Mouse (Mus musculus) urinary bladder, postnatal 4 days (tissue): ENCODE data around the gene Per1.

Experiments used
- DNase-seq, 2 experiments: peaks; one replicate each; pipeline ENCODE4 v3.0.0; 2021 to 2022; ENCODE audit warnings: low spot score in 2 of 2

Per1 gene

DNA sequence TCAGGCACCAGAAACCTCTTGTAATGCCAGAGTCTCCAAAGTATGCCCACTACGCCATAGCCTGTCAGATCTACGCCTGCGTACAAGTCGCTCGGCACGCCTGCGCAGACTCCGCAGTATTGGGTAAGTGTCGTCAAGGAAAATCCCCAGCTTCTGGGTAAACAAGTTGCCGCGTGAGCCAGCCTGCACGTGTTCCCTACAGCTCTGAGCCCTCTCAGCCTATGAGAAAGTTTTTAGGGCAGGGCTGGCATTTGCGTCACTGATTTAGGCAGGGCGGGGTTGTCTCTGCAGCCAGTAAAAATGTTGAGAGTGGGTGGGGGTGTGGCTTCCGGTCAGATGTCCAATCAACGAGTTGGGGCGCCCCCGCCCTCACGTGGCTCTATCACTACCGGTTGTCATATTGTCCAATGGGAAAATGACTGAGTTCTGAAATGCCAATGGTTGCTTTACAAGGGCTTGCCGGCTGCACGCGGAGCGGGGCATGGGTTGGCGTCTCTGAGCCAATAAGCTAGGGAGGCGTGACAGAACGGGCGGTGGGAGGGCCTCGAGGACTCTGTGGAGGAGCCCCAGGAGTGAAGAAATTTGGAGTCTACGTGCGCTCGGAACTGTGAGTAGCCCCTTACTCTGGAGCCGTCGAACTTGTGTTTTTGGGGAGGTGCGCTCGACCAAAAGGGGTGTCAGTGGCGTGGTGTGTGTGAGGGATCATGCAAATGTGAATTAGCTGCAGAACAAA lies at the start of gene Per1:
Gene Per1 (plus strand): TSS at position 521 of the 733 bp plus-strand sequence.
- DNase-seq, result peak; percentile 98 to 99

- peak; percentile 68 to 85 for DNase-seq
These were observed 49.3 kb upstream of the Per1 start, which contains the start of gene Aurkb for GRCm38 (mm10) chr11:69045531-69046394. TSS of gene Aurkb (plus strand) at chr11:69045647.

DNA sequence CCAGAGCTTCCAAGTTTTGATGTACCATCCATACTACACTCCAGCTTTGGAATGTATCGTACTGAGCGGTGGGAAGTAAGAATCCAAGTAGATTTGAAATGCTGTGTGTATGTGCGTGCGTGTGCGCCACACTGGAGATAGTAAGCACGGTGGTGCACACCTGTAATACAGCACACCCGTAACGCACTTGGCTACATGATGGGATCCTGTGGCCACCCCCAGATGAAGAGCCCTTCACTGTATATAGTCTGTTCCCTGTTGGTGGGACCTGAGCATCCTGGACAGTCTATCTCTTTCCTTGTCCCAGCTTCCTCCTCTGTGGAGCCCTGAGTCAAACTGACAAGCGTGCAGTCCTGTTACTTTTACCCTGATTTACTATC lies 48.6 kb upstream of the Per1 start:
- DNase-seq, result no peak

- DNase-seq, result no peak
These were observed 47.4 kb upstream of the Per1 start for GRCm38 (mm10) chr11:69047592-69047991.

DNA sequence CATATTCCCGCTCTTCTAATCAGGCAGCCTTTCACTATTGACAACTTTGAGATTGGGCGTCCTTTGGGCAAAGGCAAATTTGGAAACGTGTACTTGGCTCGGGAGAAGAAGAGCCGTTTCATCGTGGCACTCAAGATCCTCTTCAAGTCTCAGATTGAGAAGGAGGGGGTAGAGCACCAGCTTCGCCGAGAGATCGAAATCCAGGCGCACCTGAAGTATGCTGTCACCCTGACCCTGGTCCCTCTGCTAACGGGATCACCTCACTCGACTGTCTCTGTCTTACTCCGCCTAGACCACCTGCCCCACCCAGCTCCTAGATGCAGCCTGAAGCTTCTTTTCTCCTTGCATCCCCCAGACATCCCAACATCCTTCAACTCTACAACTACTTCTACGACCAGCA lies 46.9 kb upstream of the Per1 start:
- DNase-seq, result no peak

DNA sequence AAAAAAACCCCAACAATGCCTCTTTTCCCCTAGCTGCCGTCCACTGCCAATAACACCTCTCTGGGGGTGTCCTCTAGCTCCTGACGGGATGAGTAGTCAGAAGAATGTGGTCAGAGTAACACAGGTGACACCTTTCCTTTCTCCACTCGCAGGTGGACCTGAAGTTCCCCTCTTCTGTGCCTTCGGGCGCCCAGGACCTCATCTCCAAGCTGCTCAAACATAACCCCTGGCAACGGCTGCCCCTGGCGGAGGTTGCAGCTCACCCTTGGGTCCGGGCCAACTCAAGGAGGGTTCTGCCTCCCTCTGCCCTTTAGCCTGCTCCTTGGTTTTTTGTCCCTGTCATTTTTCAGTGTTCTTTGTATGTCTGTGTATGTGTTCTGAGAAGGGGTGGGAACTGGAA lies 44.3 kb upstream of the Per1 start:
- DNase-seq, result no peak

DNA sequence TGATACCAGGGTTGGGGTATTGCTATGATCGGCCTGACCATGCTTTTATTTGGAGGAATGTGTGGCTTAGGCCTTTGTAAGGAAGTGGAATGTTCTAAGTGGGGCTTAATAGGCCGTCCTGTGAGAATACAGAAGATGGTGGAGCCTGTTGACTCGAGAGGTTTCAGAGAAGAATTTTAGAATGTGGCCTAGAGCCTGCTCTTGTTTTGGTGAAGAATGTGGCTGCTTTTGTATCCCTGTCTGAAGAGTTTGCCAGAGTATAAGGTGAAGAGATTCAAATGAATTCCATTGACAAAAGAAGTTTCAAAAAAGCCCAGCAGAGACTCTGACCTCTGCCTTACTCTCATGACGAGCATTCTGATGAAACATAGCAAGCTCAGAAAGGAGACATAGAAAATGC lies 43.2 kb upstream of the Per1 start:
- DNase-seq, result no peak

DNA sequence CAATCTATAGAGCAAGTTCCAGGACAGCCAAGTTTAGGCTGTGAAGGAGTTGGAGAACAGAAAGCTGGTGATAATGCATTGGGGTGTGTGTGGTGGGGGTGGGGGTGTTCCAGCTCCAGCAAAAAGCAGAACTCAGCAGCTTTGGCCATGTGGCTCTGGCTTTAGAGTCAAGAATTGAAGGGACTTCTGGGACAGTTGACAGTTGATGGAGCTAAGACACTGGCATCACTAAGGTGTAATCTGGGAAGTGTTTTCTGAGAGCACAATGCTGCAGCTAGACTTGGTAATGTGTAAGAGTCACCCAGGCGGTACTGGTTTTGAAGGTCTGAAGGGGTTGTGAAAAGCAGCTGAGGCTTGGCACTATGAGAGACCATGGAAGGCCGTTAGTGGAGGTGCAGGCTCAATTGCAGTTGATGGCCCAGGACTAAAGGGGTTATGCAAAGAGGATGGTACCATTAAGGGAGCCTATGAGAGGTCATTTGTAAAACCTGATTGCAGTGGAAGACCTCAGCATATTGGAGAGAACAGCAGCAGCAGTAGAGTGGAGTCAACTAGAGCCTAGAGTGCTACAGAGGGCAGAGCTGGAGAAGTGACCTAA lies 42.1 kb upstream of the Per1 start:
- no peak for DNase-seq

DNA sequence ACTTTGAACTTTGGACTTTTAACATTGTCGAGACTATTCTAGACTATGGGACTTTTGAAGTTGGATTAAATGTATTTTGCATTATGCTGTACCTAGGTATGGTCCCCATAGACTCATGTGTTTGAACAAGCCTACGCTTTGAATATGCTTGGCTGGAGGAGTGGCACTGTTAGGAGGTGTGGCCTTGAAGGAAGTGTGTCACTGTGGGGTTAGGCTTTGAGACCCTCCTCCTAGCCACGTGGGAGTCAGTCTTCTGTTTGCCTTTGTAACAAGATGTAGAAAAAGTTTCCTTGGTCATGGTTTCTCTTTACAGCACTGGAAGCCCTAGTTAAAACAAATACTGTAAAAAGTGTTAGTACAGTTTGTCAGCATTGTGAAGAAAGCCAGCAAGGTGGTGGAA lies 41.2 kb upstream of the Per1 start:
- no peak for DNase-seq

GRCm38 (mm10) chr11:69058265-69058664 lies 36.8 kb upstream of the Per1 start:
- no peak for DNase-seq

DNA sequence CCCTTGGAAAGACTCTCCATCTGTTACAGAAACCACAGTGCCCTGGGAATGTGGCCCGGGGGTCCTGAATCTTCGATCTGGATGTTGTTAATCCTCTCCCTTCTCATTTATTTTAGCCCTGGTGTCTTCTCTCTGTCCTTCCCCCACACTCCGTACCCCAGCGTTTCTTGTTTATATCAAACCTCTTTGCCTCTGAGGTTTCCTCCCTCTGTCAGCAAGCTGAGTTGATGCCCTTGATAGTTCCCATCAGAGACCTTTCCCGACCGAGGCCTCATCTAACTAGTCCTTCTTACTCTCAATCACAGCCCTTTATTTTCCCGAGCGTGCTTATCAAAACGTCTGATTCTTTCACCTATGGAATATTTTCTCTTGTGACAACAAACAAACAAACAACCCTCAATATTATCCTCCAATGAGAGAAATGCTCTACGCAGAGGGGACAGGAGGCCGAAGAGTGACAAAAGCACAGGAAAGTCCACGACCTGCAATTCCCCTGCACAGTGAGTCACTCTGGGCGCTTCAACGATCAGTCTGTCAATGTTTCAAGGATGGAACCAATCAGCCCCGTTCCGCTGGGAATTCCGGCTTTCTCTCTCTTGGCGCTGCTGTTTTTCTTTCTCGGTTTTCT lies 36.2 kb upstream of the Per1 start:
- no peak for DNase-seq

DNA sequence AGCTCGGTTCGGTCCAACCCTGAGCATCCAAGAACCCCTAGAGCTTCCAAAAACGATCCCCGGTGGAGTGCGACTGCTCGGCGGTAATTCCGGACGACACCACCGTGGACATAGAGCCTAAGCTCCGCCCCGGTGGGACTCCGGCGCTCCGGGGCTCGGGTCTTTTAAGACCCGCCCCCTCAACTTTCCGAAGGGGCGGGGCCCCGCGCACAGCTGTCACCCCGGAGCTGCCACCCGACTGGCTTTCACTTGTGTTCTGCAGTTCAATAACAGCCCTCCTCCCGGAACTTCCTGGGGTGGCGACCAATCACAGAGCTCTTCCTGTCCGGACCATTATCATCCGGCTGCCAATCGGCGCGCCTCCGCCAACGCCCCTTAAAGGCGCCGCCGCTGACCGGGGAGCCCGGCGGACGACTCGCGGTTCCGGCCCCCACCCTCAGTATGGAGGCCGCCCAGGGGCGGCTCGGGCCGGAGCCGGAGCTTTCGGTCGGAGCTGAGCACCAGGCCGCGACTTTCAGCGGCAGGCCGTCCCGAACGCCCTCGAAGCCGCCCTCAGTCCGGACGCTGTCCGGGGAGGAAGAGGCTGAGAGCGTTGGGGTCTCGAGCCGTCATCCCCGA lies 35.6 kb upstream of the Per1 start, which contains the start of gene Borcs6:
Gene Borcs6 (plus strand): TSS at position 361 of the 618 bp plus-strand sequence.
- peak; percentile 94 to 95 for DNase-seq

DNA sequence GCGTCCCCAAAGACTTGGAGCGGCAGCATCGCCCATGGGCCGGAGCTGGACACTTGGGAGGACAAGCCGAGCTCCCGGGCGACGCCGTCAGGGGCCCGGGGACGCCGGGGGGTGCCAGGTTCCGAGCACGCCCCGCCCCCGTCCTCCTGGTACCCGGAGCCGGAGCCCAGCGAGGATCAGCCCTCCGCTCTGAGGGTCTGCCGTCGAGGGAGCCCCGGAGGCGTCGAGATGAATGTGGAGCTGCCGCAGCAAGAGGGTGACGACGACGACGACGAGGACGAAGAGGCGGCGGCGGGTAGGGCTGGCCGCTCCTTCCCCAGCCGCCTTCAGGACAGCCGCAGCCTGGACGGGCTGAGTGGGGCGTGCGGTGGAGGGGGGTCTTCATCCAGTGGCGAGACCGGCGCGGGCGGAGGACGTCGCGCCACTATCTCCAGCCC lies 35.0 kb upstream of the Per1 start:
- DNase-seq, result no peak

DNA sequence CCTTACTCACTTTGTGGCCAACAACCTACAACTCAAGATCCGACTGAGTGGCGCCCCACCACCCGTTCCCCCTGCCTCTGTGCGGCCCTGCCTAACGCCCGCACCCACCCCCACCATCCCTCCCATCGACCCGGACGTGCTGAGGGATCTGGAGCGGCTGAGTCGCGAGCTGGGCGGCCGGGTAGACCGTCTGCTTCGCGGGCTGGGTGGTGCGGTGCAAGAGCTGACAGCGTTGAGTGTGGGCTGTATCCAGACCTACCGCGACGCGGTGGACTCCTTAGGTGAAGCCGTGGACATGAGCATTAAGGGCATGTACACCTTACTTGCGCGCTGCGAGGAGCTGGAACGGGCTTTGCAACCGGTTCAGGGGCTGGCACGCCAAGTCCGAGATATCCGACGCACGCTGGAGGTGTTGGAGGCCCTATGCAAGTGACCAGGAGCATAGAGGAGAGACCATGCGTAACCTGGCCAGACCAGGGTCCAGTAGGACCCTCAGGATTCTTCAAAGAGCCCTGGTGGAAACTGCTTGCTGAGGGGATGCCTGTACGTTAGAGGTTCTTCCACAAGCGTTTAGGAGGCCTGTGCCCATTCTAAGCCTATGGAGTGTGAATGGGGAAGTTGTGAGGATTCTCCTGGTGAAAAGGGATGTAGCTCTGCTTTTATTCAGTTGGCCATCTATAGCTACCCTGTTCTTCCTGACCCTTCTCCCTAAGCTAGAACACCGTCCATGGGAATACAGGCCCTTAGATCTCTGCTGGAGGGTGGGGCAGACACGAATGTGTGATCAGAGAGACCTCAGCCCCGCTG lies 34.4 kb upstream of the Per1 start:
- no peak for DNase-seq

- no peak for DNase-seq
These were observed 33.6 kb upstream of the Per1 start for GRCm38 (mm10) chr11:69061255-69061912.

GRCm38 (mm10) chr11:69062194-69062760 lies 32.7 kb upstream of the Per1 start:
- no peak for DNase-seq

DNA sequence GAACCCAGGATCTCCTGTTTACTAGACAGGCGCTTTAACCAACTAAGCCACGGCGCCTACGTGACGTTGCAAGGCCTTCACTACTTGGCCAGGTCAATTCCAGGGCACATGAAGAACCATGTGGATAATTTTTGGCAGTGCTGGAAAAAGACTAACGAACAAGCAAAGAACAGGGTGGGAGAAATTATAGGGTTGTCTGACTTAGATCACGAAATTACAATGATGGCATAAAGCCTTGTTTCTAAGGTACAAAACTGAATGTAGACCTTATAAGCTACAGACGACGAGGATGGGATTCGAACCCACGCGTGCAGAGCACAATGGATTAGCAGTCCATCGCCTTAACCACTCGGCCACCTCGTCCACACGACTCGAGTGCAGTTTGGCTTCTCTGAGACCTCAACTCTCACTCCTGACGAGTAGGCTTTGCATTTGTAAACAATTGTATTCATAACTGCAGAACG lies 32.2 kb upstream of the Per1 start:
- peak; percentile 89 to 93 for DNase-seq

DNA sequence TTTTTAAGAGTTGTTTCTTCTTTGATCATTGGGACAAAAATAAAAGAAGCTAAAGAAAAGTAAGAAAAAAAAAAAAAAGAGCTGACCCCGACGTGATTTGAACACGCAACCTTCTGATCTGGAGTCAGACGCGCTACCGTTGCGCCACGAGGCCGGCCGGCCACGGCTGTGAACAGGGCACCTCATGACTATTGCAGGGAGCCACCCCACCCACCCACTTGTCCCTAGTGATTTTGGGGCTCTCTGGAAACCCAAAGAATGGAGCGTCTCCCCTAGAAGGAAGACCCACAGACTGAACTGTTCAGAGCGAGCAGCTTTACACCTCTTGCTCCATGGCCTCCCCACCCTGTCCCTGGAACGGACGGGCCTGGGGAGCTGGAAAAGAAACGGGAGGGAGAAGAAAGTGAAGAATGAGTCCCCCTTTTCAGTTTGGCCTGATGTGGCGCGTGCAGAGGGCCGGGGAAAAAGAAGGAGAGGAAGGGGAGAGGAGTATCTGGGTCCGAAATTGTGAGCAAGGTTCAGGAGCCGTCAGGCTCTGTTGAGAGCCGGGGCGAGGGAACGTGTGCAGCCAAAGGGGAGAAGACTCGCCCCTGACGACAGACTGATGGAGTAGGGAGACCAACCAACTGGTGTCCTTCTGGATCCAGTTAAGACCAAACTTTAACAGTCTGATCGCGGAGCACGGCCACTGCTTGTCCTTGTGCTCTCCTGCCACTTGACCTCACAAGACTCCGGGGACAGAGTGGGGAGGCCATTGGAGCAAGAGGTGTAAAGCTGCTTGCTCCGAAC lies 31.4 kb upstream of the Per1 start:
- DNase-seq, result peak; percentile 79 to 95
